Mouse (Mus musculus) heart, embryonic 16.5 days (tissue): ENCODE data around the gene Ywhah. TPM values are rescaled to one million over a fixed set of nuclear protein-coding genes. Genes with fewer than 3 reads are reported as not detected.

Source experiments
- ATAC-seq: fragments of 200-750 bp; cut with Nextera tagmentation; replicated peaks from 2 replicates; pipeline ENCODE4 v1.8.0; 2017; ENCODE audit warnings: moderate number of reproducible peaks; ENCODE audit not compliant: insufficient read depth, low FRiP score; ENCODE audit errors: extremely low read depth
- H3K27ac ChIP-seq: fragments of 300-500 bp; sonication (generic); 2 replicates; pipeline ENCODE4 v1.5.1; 2014; ENCODE audit warnings: mild to moderate bottlenecking, low read length, control low read depth, moderate library complexity
- H3K27me3 ChIP-seq: fragments of 300-500 bp; sonication (generic); 2 replicates; pipeline ENCODE4 v1.6.1; 2014; ENCODE audit warnings: low read length, mixed read lengths; ENCODE audit not compliant: control insufficient read depth, insufficient read depth
- H3K36me3 ChIP-seq: fragments of 300-500 bp; sonication (generic); 2 replicates; pipeline ENCODE4 v1.6.1; 2014; ENCODE audit not compliant: control insufficient read depth, insufficient read depth
- H3K4me1 ChIP-seq: fragments of 300-500 bp; sonication (generic); 2 replicates; pipeline ENCODE4 v1.6.1; 2014; ENCODE audit warnings: low read length, mixed read lengths; ENCODE audit not compliant: control insufficient read depth, insufficient read depth
- H3K4me2 ChIP-seq: fragments of 300-500 bp; sonication (generic); 2 replicates; pipeline ENCODE4 v1.6.1; 2014; ENCODE audit warnings: low read depth, mild to moderate bottlenecking, control low read depth, low read length
- H3K4me3 ChIP-seq: fragments of 300-500 bp; sonication (generic); 2 replicates; pipeline ENCODE4 v1.5.1; 2014; ENCODE audit warnings: mild to moderate bottlenecking, control low read depth, low read length
- H3K9ac ChIP-seq: fragments of 300-500 bp; sonication (generic); 2 replicates; pipeline ENCODE4 v1.6.1; 2014; ENCODE audit warnings: low read length, control low read depth
- H3K9me3 ChIP-seq: fragments of 300-500 bp; sonication (generic); replicated peaks from 2 replicates; pipeline ENCODE4 v1.6.1; 2016; ENCODE audit warnings: low read length; ENCODE audit not compliant: control insufficient read depth
- WGBS: fragments of 180-500 bp; shearing (Covaris S2); extraction: QIAGEN DNeasy Blood & Tissue Kit; methylation state at CpG from one replicate; pipeline ENCODE4 v1.1.7; 2014; 5-methylcytosine and 5-hydroxymethylcytosine counted together
- polyA plus RNA-seq: library from polyadenylated mRNA; unstranded; fragments of >200 nt; fragmentation: Nextera tagmentation; extraction: Ambion mirVana; gene quantifications from 2 replicates; pipeline ENCODE4 v1.2.1, GENCODE M21; 2015

The Ywhah gene
- polyA plus RNA-seq, 1 experiment from 2014 or later = 540 TPM

DNA sequence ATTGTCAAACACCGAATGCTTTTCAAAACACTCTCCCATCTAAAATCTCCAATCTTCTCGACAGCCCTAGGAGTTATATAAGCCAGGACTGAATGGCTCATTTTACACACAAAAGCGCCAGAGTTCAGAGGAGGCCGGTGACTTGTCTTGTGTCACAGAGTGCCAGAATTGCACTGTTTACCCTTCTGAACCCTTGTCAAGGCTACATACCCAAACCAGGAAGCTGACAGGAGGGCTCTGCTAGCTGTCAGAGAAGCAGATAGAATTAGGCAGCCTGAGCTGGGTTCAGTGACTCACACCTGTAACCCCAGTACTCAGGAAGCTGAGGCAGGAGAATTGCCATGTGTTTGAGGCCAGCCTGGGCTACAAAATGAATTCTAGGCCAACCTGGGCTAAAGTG is 11.2 kb upstream of the Ywhah start:
- 67% methylated on average over 4 of the region's 4 CpGs for WGBS

GRCm38 (mm10) chr5:33009301-33009700 is 9.3 kb upstream of the Ywhah start:
- Histone ChIP-seq H3K27ac (no peak overlapping the region), H3K4me3 (no peak overlapping the region), H3K4me2 (no peak overlapping the region), H3K36me3 (no peaks in the 10 kb centered on the region), H3K9ac (no peak overlapping the region), H3K4me1 (peaks cover 7% of the 10 kb centered on the region; the same call in 1 of the 2 replicates), H3K9me3 (no peaks in the 10 kb centered on the region), H3K27me3 (no peaks in the 10 kb centered on the region)
- 67% methylated on average over 2 of the region's 2 CpGs for WGBS
- ATAC-seq = no peak

More for the DNA sequence above, 11.2 kb upstream of the Ywhah start:
- H3K4me3 ChIP-seq = no peak overlapping the region
- no peak overlapping the region for H3K4me2 ChIP-seq
- no peak overlapping the region for H3K27ac ChIP-seq
- H3K9me3 ChIP-seq = no peaks in the 10 kb centered on the region
- H3K4me1 ChIP-seq = peaks cover 7% of the 10 kb centered on the region; the same call in 1 of the 2 replicates
- no peak overlapping the region for H3K9ac ChIP-seq
- no peak for ATAC-seq
- H3K36me3 ChIP-seq = no peaks in the 10 kb centered on the region
- H3K27me3 ChIP-seq = no peaks in the 10 kb centered on the region

GRCm38 (mm10) chr5:33009818-33010812 is 8.5 kb upstream of the Ywhah start:
- 71% methylated on average over 14 of the region's 14 CpGs for WGBS
- no peak overlapping the region for H3K4me3 ChIP-seq
- H3K4me2 ChIP-seq = no peak overlapping the region
- H3K4me1 ChIP-seq = peaks cover 7% of the 10 kb centered on the region; the same call in 1 of the 2 replicates
- H3K27ac ChIP-seq = no peak overlapping the region
- no peaks in the 10 kb centered on the region for H3K36me3 ChIP-seq
- H3K27me3 ChIP-seq = no peaks in the 10 kb centered on the region
- no peaks in the 10 kb centered on the region for H3K9me3 ChIP-seq
- ATAC-seq = no peak
- no peak overlapping the region for H3K9ac ChIP-seq

DNA sequence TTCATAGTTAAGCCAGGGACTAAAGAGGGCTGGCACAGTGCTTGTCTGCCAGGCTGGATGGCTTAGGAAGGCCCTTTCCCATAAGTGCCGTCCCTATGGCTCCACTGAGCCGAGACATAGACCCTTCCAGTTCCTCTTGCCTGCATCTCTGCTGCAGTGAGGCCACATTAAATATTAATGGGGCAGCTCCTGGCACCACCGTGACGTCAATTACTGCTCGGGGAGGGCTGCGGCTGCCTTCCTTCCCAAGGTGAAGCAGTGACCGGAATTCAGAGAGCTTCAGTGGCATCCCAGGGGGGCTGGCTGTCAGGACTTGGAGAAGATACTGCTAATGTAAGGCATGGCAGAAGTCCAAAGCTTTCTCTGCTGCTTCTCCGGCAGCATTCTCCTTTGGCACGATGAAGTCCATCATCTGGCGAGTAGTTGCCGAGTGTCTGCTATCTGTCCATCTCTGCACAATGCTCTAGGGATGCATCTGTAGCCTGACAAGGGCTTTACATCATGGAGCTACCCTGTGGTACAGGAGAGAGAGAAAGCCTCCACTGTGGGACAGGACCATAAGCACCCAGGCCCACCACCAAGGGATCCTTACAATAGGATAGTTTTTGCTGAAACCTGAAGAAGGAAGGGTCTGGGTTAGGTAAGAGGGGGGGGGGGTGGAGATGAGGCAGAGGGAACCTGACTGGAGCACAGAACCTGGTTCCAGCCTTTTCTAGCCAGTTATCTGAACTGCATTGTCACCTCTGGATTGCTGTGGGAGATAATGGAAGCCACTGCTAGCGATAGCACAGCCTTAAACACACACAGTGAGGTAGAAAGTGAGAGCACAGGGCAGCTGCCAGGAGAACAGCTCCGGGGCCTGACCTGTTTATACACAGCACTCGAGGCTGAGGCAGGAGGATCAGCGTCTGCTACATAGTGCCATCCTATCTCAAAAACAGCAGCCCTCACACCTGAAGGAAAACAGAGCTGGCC is 7.2 kb upstream of the Ywhah start:
- ATAC-seq = no peak
- 45% methylated on average over 15 of the region's 15 CpGs for WGBS

GRCm38 (mm10) chr5:33014096-33014495 is 4.5 kb upstream of the Ywhah start:
- 75% methylated on average over 1 of the region's 1 CpGs for WGBS
- no peak overlapping the region for H3K27ac ChIP-seq
- H3K9me3 ChIP-seq = no peaks in the 10 kb centered on the region
- H3K27me3 ChIP-seq = no peaks in the 10 kb centered on the region
- H3K4me2 ChIP-seq = no peak overlapping the region
- H3K9ac ChIP-seq = no peak overlapping the region
- ATAC-seq = no peak
- peaks cover 10% of the 10 kb centered on the region for H3K4me1 ChIP-seq
- H3K36me3 ChIP-seq = no peaks in the 10 kb centered on the region
- H3K4me3 ChIP-seq = no peak overlapping the region

More for the DNA sequence above, 7.2 kb upstream of the Ywhah start:
- Histone ChIP-seq H3K4me3 (no peak overlapping the region), H3K9me3 (no peaks in the 10 kb centered on the region), H3K4me2 (no peak overlapping the region), H3K27me3 (no peaks in the 10 kb centered on the region), H3K4me1 (peaks cover 4% of the 10 kb centered on the region; the same call in 1 of the 2 replicates), H3K9ac (no peak overlapping the region), H3K36me3 (no peaks in the 10 kb centered on the region), H3K27ac (no peak overlapping the region)

DNA sequence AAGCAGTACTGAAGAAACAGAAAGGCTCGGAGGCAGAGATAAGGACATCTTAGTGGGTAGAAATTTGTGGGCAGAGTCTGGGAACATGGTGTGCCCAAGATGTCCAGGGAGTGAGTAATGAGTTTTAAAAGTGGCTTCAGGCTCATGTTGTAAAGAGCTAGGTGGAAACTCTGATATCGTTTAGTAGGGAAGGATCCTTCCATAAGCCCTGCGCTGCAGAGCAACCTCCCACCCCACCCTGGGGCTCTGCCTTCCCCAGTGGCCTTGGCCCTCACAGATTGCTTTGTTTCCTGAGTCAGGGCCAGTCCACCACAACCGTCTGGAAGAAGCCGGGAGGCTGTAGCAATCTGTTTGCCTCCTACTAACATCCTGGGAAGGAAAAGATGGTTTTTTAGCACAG is 3.0 kb upstream of the Ywhah start:
- H3K27me3 ChIP-seq = no peaks in the 10 kb centered on the region
- peaks cover 16% of the 10 kb centered on the region for H3K4me1 ChIP-seq
- WGBS = 50% methylated on average over 5 of the region's 5 CpGs
- no peaks in the 10 kb centered on the region for H3K36me3 ChIP-seq
- H3K27ac ChIP-seq = no peak overlapping the region
- H3K9me3 ChIP-seq = no peaks in the 10 kb centered on the region
- no peak for ATAC-seq
- no peak overlapping the region for H3K4me3 ChIP-seq
- no peak overlapping the region for H3K9ac ChIP-seq
- no peak overlapping the region for H3K4me2 ChIP-seq

GRCm38 (mm10) chr5:33018189-33018560 is 441 bp upstream of the Ywhah start:
- ATAC-seq = peak; percentile 47

DNA sequence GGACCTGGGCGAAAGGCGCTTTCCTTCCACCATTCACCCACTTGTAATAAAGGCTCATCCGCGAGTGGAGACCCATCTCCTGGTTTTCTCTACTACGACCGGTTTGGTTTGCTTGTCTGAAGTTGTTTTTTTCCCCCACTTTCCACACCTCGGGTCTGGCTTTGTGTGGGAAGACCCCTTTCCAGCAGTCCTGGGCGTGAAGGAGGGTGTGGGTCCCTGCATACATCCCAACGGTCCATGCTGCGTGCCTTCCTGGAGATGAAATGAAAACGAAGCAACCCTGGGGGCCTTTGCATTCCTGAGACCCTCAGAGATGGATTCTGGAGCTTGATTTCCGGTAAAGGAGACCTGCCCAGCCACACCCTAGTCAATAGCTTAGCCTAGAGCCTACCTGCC is 808 bp downstream of the Ywhah start:
- WGBS = under 1% methylated on average over 12 of the region's 12 CpGs
- peak overlapping the region; percentile 94 for H3K4me3 ChIP-seq
- peaks cover 47% of the 10 kb centered on the region for H3K4me1 ChIP-seq
- H3K9ac ChIP-seq = peak overlapping the region; percentile 97
- H3K36me3 ChIP-seq = no peaks in the 10 kb centered on the region; the same call in 1 of the 2 replicates
- peak overlapping the region; percentile 87 for H3K4me2 ChIP-seq
- peak overlapping the region; percentile 99 for H3K27ac ChIP-seq
- H3K27me3 ChIP-seq = no peaks in the 10 kb centered on the region
- H3K9me3 ChIP-seq = no peaks in the 10 kb centered on the region
- no peak for ATAC-seq

More at GRCm38 (mm10) chr5:33018189-33018560, 441 bp upstream of the Ywhah start:
- Histone ChIP-seq H3K4me3 (peak overlapping the region; percentile 59), H3K36me3 (no peaks in the 10 kb centered on the region), H3K27ac (peak overlapping the region; percentile 98), H3K4me2 (peak overlapping the region; percentile 80), H3K27me3 (no peaks in the 10 kb centered on the region), H3K9me3 (no peaks in the 10 kb centered on the region), H3K9ac (peak overlapping the region; percentile 93), H3K4me1 (peaks cover 35% of the 10 kb centered on the region)
- 3% methylated on average over 15 of the region's 15 CpGs for WGBS
